Mouse (Mus musculus) heart, adult 2 months (tissue): ENCODE measurements around the gene Mtor.

Experiments
- CTCF ChIP-seq: fragments of 200-600 bp; IDR thresholded peaks from 2 replicates; pipeline ENCODE4 v1.8.1; 2022; ENCODE audit warnings: antibody characterized with exemption, mild to moderate bottlenecking, moderate library complexity
- POLR2A ChIP-seq: fragments of 200-500 bp; IDR thresholded peaks from 2 replicates; pipeline ENCODE4 v1.6.1; 2011; ENCODE audit warnings: mild to moderate bottlenecking, low read depth, low read length, control low read depth; ENCODE audit not compliant: insufficient read depth

GRCm38 (mm10) chr4:148404748-148405147, 43.7 kb upstream of the Mtor start:
- TF ChIP-seq CTCF (no peak), POLR2A (no peak)
